In the genomic region with DNA sequence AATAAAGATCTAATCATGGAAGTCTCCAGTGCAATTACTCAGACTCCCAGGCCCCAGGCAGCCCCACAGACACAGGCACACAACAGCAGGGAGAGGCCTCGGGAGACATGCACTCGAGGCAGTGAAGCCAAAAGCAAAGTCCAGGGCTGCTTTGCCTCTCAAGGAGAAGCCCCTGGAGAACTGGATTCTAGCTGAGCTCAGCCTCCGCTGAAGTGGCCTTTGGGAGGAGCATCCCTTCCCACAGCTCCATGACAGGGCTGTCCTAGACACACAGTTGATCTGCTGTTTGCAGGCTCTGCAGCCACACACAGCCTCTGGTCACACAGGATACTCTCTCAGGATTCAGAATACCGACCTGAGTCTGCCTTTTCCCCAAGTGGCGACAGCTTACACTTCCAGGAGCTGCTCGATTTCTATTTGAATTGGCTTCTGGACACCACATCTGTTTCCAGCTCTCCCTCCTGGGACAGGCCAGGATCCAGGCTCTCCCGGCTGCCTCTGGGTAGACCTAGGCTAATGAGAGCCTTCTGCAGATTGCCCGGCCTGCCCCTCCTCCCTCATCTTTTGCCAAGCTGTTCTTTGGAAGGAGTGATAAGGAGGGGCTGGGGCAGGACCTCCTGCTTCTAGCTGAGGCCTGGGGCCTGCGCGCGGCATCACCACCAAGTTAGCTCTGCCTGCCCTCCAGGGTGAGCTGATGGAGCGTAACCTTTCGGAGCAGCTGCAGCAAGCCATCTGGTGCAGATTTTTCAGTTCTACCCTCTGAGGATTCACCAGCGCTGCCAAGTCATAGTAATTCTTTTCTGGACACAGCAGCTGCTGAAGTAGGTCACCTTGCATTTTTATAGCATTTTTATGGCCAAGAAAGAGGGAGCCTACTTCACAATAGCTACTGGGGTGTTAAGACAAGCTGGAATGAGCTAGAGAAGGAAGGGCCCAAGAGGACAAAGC, we compare ENCODE assay signal across 7 mouse cellular contexts. TPM values are rescaled to one million over a fixed set of nuclear protein-coding genes. Genes with fewer than 3 reads are reported as not detected.
DNase-seq lines count a peak whose midpoint lies in the region; ATAC-seq lines count a peak whose summit lies in the region.

No protein-coding gene starts in this region.

- ATAC-seq in embryonic facial prominence, embryonic 13.5 days (ENCODE audit: insufficient number of reproducible peaks, insufficient read depth, low FRiP score, low TSS enrichment, low read depth) = no peak
- no peak for ATAC-seq in heart, embryonic 15.5 days (replicated peaks; ENCODE audit: insufficient number of reproducible peaks, insufficient read depth, low FRiP score, low read depth)
- 0 out of 2 replicates have a peak, but pooled peaks have one; percentile 26 for ATAC-seq in liver, embryonic 16.5 days (ENCODE audit: low read depth)

- 11% methylated on average over 14 of the region's 14 CpGs for WGBS in embryonic facial prominence, embryonic 13.5 days
- WGBS in heart, embryonic 15.5 days = 26% methylated on average over 14 of the region's 14 CpGs
- WGBS in liver, embryonic 16.5 days (ENCODE audit: insufficient replicate concordance) = 43% methylated on average over 14 of the region's 14 CpGs

- no peaks in the 10 kb centered on the region for H3K9me3 ChIP-seq in embryonic facial prominence, embryonic 13.5 days
- no peaks in the 10 kb centered on the region for H3K9me3 ChIP-seq in heart, embryonic 15.5 days (replicated peaks)
- no peaks in the 10 kb centered on the region for H3K9me3 ChIP-seq in liver, embryonic 16.5 days (replicated peaks; ENCODE audit: control insufficient read depth, low read length)

- no peak overlapping the region; the same call in 1 of the 2 replicates for H3K9ac ChIP-seq in embryonic facial prominence, embryonic 13.5 days
- peak overlapping the region; percentile 29; the same call in 1 of the 2 replicates for H3K9ac ChIP-seq in heart, embryonic 15.5 days
- no peak overlapping the region for H3K9ac ChIP-seq in liver, embryonic 16.5 days (ENCODE audit: low read depth, low read length)

- 0 out of 2 replicates have a peak, but pooled peaks cover 6% of the 10 kb centered on the region for H3K27me3 ChIP-seq in embryonic facial prominence, embryonic 13.5 days
- no peaks in the 10 kb centered on the region for H3K27me3 ChIP-seq in heart, embryonic 15.5 days
- no peaks in the 10 kb centered on the region for H3K27me3 ChIP-seq in liver, embryonic 16.5 days (ENCODE audit: control insufficient read depth, insufficient read depth, low read depth, low read length)

- H3K27ac ChIP-seq in embryonic facial prominence, embryonic 13.5 days = peak overlapping the region; percentile 79
- peak overlapping the region; percentile 63 for H3K27ac ChIP-seq in heart, embryonic 15.5 days
- H3K27ac ChIP-seq in liver, embryonic 16.5 days (ENCODE audit: low read length) = no peak overlapping the region

- H3K36me3 ChIP-seq in embryonic facial prominence, embryonic 13.5 days = peaks cover 19% of the 10 kb centered on the region
- peaks cover 20% of the 10 kb centered on the region for H3K36me3 ChIP-seq in heart, embryonic 15.5 days
- H3K36me3 ChIP-seq in liver, embryonic 16.5 days (ENCODE audit: control insufficient read depth, insufficient read depth) = no peaks in the 10 kb centered on the region

- DNase-seq in lung, postnatal 36 days = peak; percentile 37
- DNase-seq in lung, postnatal 14 days = no peak
- no peak for DNase-seq in thymus, postnatal 25 days
- no peak for DNase-seq in frontal cortex, postnatal 25 days (ENCODE audit: low spot score in 2 of 2)

- no peak overlapping the region for H3K4me2 ChIP-seq in embryonic facial prominence, embryonic 13.5 days
- 0 out of 2 replicates have a peak overlapping the region, but pooled peaks have one; percentile 2 for H3K4me2 ChIP-seq in heart, embryonic 15.5 days
- H3K4me2 ChIP-seq in liver, embryonic 16.5 days (ENCODE audit: low read depth, low read length) = no peak overlapping the region

- H3K4me3 ChIP-seq in embryonic facial prominence, embryonic 13.5 days = no peak overlapping the region
- H3K4me3 ChIP-seq in heart, embryonic 15.5 days = no peak overlapping the region
- H3K4me3 ChIP-seq in liver, embryonic 16.5 days (ENCODE audit: low read depth, low read length) = no peak overlapping the region

- peaks cover 75% of the 10 kb centered on the region for H3K4me1 ChIP-seq in embryonic facial prominence, embryonic 13.5 days
- peaks cover 60% of the 10 kb centered on the region for H3K4me1 ChIP-seq in heart, embryonic 15.5 days (replicated peaks)
- no peaks in the 10 kb centered on the region for H3K4me1 ChIP-seq in liver, embryonic 16.5 days (ENCODE audit: control insufficient read depth, low read depth, low read length)

RNA-seq across cellular contexts. Expression of a gene that starts 14.5 kb away (rescaled TPM):
- polyA plus RNA-seq in embryonic facial prominence, embryonic 13.5 days (2015; fragmentation: Nextera tagmentation; extraction: Ambion mirVana) = 6.8 and 7.5 TPM in 2 replicates
- 8.0 and 9.4 TPM in 2 replicates for polyA plus RNA-seq in heart, embryonic 15.5 days (2015; fragmentation: Nextera tagmentation; extraction: Ambion mirVana)
- 0.12 and 0.33 TPM in 2 replicates for polyA plus RNA-seq in liver, embryonic 16.5 days (2015; fragmentation: Nextera tagmentation; extraction: Ambion mirVana)
